Mouse (Mus musculus) heart, adult 10 weeks (tissue): ENCODE data around the gene Eftud2. TPM values are rescaled to one million over a fixed set of nuclear protein-coding genes. Genes with fewer than 3 reads are reported as not detected.

Experiments used
- polyA plus RNA-seq: library from polyadenylated mRNA; stranded (reverse); fragments of 350-450 nt; fragmentation: Illumina TruSeq; extraction: RNeasy Lipid Tissue Mini Kit (QIAGEN cat#74804); gene quantifications from one replicate; pipeline ENCODE4 v1.2.3, GENCODE M21; 2014; ENCODE audit warnings: low read depth, low replicate concordance

The Eftud2 gene
- polyA plus RNA-seq = 32.4 TPM

DNA sequence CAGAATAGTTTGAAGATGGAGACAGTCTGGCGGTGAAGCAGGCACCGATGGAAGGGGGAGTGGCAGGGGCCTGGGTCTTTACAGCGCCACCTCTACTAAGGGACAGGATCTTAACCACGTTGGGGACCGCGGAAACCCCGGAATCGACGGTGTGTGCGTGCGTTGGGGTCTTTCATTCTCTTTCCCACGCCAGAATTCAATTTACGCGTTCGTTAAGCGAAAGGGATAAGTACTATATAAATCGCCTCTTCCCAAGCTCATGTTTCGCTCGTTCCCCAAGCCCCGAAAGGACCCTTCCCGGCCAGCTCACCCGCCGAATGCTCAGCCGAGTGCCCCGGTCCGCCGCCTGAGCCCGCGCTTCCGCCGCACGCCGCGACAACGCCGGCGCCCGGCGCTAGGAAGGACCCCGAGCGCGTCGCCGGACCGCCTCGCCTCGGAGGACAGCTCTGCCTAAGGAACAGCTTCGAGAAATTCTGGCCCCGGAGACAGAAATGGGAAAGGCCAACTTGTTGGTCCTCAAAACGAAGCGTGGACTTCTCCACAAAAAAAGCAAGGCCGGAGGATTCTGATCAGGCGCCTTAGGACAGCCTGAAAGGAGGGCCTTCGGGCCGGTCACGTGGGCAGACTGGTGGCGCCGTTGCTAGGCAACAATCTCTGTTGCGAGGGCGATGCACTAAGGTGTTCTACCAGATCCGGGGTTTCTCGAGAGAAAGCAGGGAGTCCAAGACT lies at the start of gene Eftud2, which contains the start of gene Ccdc103:
TSS of gene Eftud2 (minus strand) at position 401 of the 729 bp plus-strand sequence.
TSS of gene Ccdc103 (plus strand) at position 620 of the 729 bp plus-strand sequence.

DNA sequence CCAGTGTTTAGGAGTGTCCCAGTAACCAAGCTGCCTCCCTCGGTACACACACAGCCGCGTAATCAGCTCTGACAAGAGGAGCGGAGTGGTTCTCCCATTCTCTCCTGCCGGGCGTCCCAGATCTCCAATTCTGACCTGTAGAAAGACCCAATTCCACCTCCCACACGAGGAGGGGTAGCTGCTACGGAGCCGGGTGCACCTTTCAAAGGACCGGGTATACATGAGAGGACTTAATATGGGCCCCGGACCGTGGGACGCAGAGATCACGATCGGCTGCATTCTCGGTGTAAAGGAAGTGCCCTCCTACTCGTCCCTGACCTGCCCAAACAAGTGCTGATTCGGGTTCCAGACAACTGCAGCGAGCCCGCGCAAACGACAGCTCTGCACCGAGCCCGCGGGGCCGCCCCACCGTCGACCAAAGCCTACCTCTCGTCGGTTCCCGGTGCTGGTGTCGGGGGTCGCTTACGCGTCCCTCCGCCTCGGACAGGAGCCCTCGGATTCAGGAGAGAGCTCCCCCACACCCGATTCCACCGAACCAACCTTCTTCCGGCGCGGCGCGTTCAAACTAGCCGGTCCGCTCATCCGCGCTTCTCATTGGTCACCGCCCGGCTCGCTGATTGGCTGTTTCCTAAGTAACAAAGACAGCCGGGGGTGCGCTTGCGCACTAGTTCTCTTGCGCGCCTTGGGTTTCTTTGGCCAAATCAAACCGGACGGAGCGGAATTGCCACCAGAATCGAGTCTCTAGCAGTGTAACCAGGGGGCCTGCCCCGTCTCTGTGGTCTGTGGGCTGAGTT lies 44.0 kb upstream of the Eftud2 start, which contains the start of gene Kif18b:
TSS of gene Kif18b (minus strand) at position 568 of the 794 bp plus-strand sequence.

DNA sequence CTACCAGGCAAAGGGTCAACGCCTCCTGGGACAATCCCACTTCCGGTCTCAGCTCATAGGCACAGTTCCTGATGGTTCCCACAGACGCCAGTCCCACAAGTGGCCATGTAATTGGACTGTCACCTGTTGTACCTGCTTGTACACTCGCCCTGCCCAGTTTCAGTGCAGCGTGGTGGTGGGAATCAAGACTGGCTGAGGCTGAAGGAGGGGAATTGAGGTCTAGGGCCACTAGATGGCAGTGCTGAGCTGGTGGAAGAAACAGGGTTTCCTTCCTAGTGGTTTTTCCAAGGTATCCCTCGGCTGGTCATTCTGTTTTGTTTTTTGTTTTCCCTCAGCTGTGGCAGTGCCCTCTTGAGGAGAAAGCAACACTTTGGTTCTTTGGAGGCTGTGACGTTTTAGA lies 20.0 kb upstream of the Eftud2 start, which contains the start of gene Gfap:
TSS of gene Gfap (minus strand) at position 150 of the 400 bp plus-strand sequence.

DNA sequence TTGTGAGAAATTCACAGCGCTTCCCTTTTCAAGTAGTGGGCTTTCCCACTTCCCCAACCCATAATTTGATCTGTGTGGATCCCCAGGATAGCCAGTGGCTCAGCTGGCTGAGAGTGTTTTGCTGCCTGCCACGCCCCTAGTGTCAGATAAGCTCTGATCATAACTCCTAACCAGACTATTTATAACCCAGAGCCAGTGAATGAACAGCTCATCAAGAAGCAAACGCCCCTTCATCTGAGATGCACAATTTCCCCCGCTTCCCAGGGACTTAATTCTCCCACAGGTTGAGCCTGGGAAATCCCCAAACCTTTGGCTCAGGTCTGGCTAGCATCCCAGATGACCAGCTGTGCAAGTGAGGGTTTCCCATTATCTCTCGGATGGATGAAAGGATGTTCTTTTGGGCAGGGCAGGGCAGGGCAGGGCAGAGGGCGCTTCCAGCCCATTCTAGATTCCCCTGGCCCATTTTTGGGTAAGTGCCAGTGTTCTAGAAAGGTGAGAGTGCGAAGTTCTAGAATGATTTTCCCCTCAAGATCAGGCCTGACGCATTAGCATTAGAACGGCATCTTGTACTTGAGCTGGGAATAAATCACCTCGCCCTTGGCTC lies 3.9 kb upstream of the Eftud2 start, which contains the start of gene Fam187a:
TSS of gene Fam187a (plus strand) at position 554 of the 604 bp plus-strand sequence.

DNA sequence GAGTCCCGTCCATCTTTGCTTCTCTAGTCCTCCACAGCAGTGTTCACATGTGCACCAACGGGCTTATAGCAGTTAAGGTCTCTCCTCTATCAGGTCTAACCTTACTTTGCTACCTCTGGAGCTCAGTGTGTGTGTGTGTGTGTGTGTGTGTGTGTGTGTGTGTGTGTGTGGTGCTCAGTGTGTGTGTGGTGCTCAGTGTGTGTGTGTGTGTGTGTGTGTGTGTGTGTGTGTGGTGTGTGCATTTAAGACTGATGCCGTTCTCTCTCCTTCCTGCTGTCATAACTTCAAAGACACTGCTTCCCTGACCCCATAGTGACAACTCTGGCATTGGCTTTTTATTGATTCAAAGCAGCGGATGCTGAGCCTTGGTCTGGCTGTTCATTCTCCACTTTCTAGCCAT lies 45.2 kb downstream of the Eftud2 start, which contains the start of gene Higd1b:
TSS of gene Higd1b (plus strand) at position 301 of the 400 bp plus-strand sequence.

DNA sequence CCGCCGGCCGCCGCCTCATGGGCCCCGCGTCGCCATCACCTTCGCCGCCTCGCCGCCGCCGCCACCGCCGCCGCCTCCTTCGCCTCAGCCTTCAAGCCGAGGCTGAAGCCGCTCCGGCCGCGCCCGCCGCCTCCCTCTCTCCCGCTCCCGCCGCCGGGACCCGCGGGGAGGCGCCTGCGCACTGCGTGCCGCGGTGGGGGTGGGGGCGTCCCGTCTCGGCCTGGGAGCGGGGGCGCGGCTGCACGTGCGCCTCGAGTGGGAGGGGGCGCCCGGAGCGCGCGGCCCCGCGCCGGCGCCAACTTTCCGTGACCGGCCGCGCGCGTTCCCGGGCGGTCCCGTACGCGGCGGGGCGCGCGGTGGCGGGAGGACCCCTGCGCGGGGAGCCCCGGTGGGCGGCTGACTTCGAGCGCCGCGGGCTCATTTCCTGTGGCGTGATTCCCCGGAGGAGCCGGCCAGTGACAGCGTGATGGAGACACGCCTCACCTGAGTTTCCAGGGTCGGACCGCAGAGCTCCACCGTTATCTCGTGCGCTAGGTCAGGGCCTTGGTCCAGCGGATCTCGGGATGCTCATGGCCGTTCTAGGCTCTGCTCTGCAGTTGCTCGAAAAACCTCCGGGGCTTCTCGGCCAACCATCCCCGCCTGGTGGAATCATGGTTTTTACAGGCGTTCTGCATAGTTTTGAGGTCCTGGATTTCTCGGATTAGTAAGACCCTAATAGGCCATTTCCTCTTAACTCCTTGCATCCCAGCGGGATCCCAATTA lies 61.6 kb downstream of the Eftud2 start, which contains the start of gene Gjc1:
TSS of gene Gjc1 (minus strand) at position 680 of the 762 bp plus-strand sequence.

Other genes with a start within 250 kb of the Eftud2 start
- not detected for gene Meioc, start 217.3 kb downstream of the Eftud2 start, polyA plus RNA-seq
- 21.2 TPM for gene Ccdc43, start 183.2 kb downstream of the Eftud2 start, polyA plus RNA-seq
- gene Adam11, start 119.5 kb downstream of the Eftud2 start, polyA plus RNA-seq = 8.0 TPM
- 20.8 TPM for gene Gjc1, start 61.3 kb downstream of the Eftud2 start, polyA plus RNA-seq
- 18.3 TPM for gene Higd1b, start 45.1 kb downstream of the Eftud2 start, polyA plus RNA-seq
- gene Ccdc103, start 219 bp upstream of the Eftud2 start, polyA plus RNA-seq = 0.42 TPM
- not detected for gene Fam187a, start 4.2 kb upstream of the Eftud2 start, polyA plus RNA-seq
- not detected for gene Gfap, start 19.9 kb upstream of the Eftud2 start, polyA plus RNA-seq
- gene Kif18b, start 44.1 kb upstream of the Eftud2 start, polyA plus RNA-seq = not detected
- not detected for gene C1ql1, start 65.7 kb upstream of the Eftud2 start, polyA plus RNA-seq
- gene Nmt1, start 147.2 kb upstream of the Eftud2 start, polyA plus RNA-seq = 49.8 TPM
- 52.5 TPM for gene Dcakd, start 147.3 kb upstream of the Eftud2 start, polyA plus RNA-seq
- gene Plcd3, start 220.7 kb upstream of the Eftud2 start, polyA plus RNA-seq = 17.6 TPM
- gene Acbd4, start 220.7 kb upstream of the Eftud2 start, polyA plus RNA-seq = 43.1 TPM
- gene Hexim1, start 235.2 kb upstream of the Eftud2 start, polyA plus RNA-seq = 18.4 TPM